Mouse (Mus musculus): Measurements from ENCODE around the gene Ipo8. TPM values are rescaled to one million over a fixed set of nuclear protein-coding genes. Genes with fewer than 3 reads are reported as not detected.

Gene Ipo8
- polyA plus RNA-seq, 1 experiment from 2014 or later: 15.6 TPM

- no peak for ATAC-seq (ENCODE audit: low FRiP score)
- Histone ChIP-seq H3K4me1 (no peaks in the 10 kb centered on the region), H3K27me3 (replicated peaks) (no peaks in the 10 kb centered on the region), H3K27ac (replicated peaks) (no peak overlapping the region), H3K4me3 (replicated peaks) (no peak overlapping the region), H3K9ac (replicated peaks) (no peak overlapping the region), H3K9me3 (replicated peaks) (no peaks in the 10 kb centered on the region), H3K4me2 (no peak overlapping the region), H3K36me3 (peaks cover 62% of the 10 kb centered on the region)
- 78% methylated on average over 4 of the region's 4 CpGs for WGBS
Measured at GRCm38 (mm10) chr6:148799773-148800172, 31.5 kb downstream of the Ipo8 start.

DNA sequence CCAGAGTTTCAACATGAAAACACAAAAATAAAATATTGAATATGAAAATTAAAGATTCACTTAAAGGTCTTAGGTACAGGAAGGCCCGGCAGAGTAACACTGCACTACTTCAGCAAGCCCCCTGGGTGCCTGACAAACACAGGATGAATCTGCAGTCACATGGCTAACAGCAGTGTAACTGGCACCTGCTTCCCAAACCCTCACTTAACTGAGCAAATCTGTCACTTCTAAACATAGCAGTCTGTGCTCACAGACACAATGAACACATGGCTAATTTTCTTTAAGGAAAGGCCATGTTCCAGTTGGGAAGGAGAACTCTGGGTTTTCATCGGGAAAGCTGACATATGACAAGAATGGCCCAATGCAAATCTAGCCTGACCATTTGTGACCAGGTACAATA lies 36.1 kb downstream of the Ipo8 start:
- WGBS: 92% methylated on average over 2 of the region's 2 CpGs
- H3K27me3 ChIP-seq (replicated peaks): no peaks in the 10 kb centered on the region
- H3K4me3 ChIP-seq (replicated peaks): no peak overlapping the region
- H3K9ac ChIP-seq (replicated peaks): no peak overlapping the region
- no peak for ATAC-seq (ENCODE audit: low FRiP score)
- H3K27ac ChIP-seq (replicated peaks): no peak overlapping the region
- H3K36me3 ChIP-seq: peaks cover 44% of the 10 kb centered on the region
- H3K9me3 ChIP-seq (replicated peaks): no peaks in the 10 kb centered on the region
- H3K4me1 ChIP-seq: no peaks in the 10 kb centered on the region
- H3K4me2 ChIP-seq: no peak overlapping the region

DNA sequence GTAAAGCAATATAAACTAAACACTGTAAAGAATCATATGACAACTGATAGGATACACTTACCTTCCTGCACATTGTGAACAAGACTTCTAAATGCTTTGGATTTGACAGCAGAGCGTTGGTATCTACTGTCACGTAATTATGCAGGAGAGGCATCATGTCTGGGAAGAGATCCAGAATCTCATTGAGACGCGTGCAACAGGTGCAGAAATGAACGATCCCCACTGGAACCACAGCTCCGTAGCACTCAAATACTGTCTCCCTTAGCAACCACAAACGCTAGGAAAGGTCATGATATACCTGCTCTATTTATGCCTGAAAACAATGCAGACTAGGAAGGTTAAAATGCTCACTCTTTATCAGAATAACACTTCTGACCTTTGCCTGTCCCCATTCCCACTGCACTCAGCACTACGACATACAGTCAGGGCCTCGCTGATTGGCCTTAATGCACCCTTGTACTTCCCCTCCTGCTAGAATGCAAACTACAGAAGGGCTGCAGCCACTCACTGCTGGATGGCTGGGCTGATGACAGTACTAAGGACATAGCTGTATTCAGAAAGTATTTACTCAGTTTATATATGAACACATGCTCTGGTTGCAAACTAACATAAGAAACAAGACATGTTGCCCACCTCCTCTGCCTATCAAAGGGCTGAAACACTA lies 42.1 kb downstream of the Ipo8 start:
- no peaks in the 10 kb centered on the region for H3K4me1 ChIP-seq
- H3K9ac ChIP-seq (replicated peaks): no peak overlapping the region
- no peaks in the 10 kb centered on the region for H3K27me3 ChIP-seq (replicated peaks)
- no peak overlapping the region for H3K4me3 ChIP-seq (replicated peaks)
- ATAC-seq (ENCODE audit: low FRiP score): no peak
- peaks cover 53% of the 10 kb centered on the region for H3K36me3 ChIP-seq
- H3K9me3 ChIP-seq (replicated peaks): no peaks in the 10 kb centered on the region
- no peak overlapping the region for H3K27ac ChIP-seq (replicated peaks)
- no peak overlapping the region for H3K4me2 ChIP-seq
- 73% methylated on average over 9 of the region's 9 CpGs for WGBS

DNA sequence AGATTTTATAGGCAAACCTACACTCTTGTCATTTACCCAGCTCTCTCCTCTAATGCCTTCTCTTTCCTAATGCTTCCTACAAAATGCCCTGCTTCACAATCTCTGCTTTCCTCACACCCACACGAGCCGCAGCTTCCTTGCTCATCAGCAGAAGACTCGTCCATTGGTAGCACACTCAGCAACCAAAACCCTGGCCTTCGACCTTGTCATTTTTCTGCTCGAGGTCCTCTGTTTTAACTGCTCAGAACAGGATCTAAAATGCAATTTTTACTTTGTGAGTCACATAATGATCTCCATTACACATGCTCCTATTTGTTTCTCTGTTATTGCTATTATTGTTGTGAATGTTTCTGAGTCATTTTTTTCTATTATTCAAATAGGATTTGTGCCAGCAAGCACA lies 45.1 kb downstream of the Ipo8 start:
- Histone ChIP-seq H3K27ac (replicated peaks) (no peak overlapping the region), H3K4me3 (replicated peaks) (no peak overlapping the region), H3K4me1 (no peaks in the 10 kb centered on the region), H3K27me3 (replicated peaks) (no peaks in the 10 kb centered on the region), H3K9me3 (replicated peaks) (no peaks in the 10 kb centered on the region), H3K9ac (replicated peaks) (no peak overlapping the region), H3K36me3 (peaks cover 64% of the 10 kb centered on the region), H3K4me2 (no peak overlapping the region)
- ATAC-seq (ENCODE audit: low FRiP score): no peak
- 93% methylated on average over 5 of the region's 5 CpGs for WGBS

GRCm38 (mm10) chr6:148784418-148784817 lies 46.8 kb downstream of the Ipo8 start:
- peaks cover 71% of the 10 kb centered on the region for H3K36me3 ChIP-seq
- ATAC-seq (ENCODE audit: low FRiP score): no peak
- WGBS: 87% methylated on average over 9 of the region's 9 CpGs

GRCm38 (mm10) chr6:148776236-148776635 lies 55.0 kb downstream of the Ipo8 start:
- Histone ChIP-seq H3K4me1 (no peaks in the 10 kb centered on the region), H3K9ac (replicated peaks) (no peak overlapping the region), H3K27ac (replicated peaks) (no peak overlapping the region), H3K9me3 (replicated peaks) (no peaks in the 10 kb centered on the region), H3K36me3 (peaks cover 67% of the 10 kb centered on the region), H3K4me3 (replicated peaks) (no peak overlapping the region), H3K27me3 (replicated peaks) (no peaks in the 10 kb centered on the region), H3K4me2 (no peak overlapping the region)
- WGBS: 94% methylated on average over 2 of the region's 2 CpGs
- ATAC-seq (ENCODE audit: low FRiP score): no peak

More at GRCm38 (mm10) chr6:148784418-148784817, 46.8 kb downstream of the Ipo8 start:
- no peaks in the 10 kb centered on the region for H3K9me3 ChIP-seq (replicated peaks)
- no peak overlapping the region for H3K4me2 ChIP-seq
- H3K4me1 ChIP-seq: no peaks in the 10 kb centered on the region
- no peak overlapping the region for H3K27ac ChIP-seq (replicated peaks)
- H3K27me3 ChIP-seq (replicated peaks): no peaks in the 10 kb centered on the region
- no peak overlapping the region for H3K4me3 ChIP-seq (replicated peaks)
- no peak overlapping the region for H3K9ac ChIP-seq (replicated peaks)

- Histone ChIP-seq H3K9ac (replicated peaks) (no peak overlapping the region), H3K27ac (replicated peaks) (no peak overlapping the region), H3K9me3 (replicated peaks) (no peaks in the 10 kb centered on the region), H3K4me1 (no peaks in the 10 kb centered on the region), H3K4me2 (no peak overlapping the region), H3K27me3 (replicated peaks) (no peaks in the 10 kb centered on the region), H3K36me3 (peaks cover 50% of the 10 kb centered on the region), H3K4me3 (replicated peaks) (no peak overlapping the region)
- ATAC-seq (ENCODE audit: low FRiP score): no peak
- WGBS: 87% methylated on average over 3 of the region's 3 CpGs
Measured at GRCm38 (mm10) chr6:148771423-148771822, 59.8 kb downstream of the Ipo8 start.

DNA sequence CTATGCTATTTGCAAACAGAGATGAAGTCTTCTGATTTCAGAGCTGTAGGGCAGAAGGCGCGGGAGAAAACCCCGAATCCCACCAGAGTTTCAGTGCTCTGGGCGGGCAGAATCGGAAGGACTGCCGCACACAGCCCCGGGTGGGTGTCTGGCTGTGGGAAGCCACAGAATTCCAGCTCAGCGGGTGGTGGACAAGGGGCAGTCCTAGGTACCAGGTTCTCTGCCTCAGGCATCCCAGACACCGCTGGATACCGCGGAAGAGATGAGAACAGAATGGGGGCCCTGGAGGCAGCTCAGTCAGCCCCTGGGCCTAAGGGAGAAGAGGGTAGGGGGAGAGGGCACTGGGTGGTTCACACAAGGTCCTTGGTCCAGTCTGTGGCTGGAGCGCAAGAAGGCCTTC lies 62.8 kb downstream of the Ipo8 start:
- no peaks in the 10 kb centered on the region for H3K4me1 ChIP-seq
- no peak overlapping the region for H3K27ac ChIP-seq (replicated peaks)
- no peaks in the 10 kb centered on the region for H3K27me3 ChIP-seq (replicated peaks)
- no peak for ATAC-seq (ENCODE audit: low FRiP score)
- H3K36me3 ChIP-seq: peaks cover 22% of the 10 kb centered on the region
- H3K4me2 ChIP-seq: no peak overlapping the region
- no peaks in the 10 kb centered on the region for H3K9me3 ChIP-seq (replicated peaks)
- no peak overlapping the region for H3K4me3 ChIP-seq (replicated peaks)
- H3K9ac ChIP-seq (replicated peaks): no peak overlapping the region
- WGBS: 84% methylated on average over 12 of the region's 12 CpGs

GRCm38 (mm10) chr6:148767228-148767627 lies 64.0 kb downstream of the Ipo8 start:
- Histone ChIP-seq H3K36me3 (peaks cover 16% of the 10 kb centered on the region), H3K4me2 (no peak overlapping the region), H3K9ac (replicated peaks) (no peak overlapping the region), H3K4me1 (no peaks in the 10 kb centered on the region), H3K4me3 (replicated peaks) (no peak overlapping the region), H3K27me3 (replicated peaks) (no peaks in the 10 kb centered on the region), H3K9me3 (replicated peaks) (no peaks in the 10 kb centered on the region), H3K27ac (replicated peaks) (no peak overlapping the region)
- ATAC-seq (ENCODE audit: low FRiP score): no peak

DNA sequence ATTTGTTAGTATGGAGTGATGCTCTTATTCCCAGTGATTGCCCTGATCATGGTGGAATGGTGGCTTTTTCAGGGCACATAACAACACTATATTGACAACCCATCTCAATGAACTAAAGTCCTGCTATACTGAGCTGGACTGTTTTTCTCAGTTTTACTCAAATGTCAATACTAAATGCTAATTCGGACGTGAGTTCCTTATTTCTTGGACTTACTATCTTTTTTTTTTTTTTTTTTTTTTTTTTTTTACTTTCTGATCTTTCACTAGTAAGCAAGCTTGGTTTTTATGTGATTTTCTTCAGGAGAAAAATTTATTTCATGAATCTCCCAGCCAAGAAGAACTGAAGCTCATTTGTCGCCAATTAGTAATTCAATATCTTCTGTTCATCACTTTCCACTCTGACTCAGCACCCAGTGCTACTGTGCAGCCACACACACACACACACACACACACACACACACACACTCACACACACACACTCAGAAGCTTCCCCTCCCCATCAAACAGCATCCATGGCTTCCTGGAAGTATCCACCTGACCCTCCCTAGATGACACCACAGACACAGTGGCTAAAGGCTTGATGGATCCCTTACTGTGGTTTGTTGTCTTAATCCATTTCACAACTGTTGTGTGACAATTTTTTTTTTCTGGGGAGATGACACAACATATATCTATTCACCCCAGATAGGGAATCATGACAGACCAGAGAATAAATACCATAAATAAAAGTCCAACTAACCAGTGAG lies 69.1 kb downstream of the Ipo8 start:
- 92% methylated on average over 3 of the region's 3 CpGs for WGBS
- H3K27ac ChIP-seq (replicated peaks): no peak overlapping the region
- no peaks in the 10 kb centered on the region for H3K36me3 ChIP-seq
- H3K9me3 ChIP-seq (replicated peaks): no peaks in the 10 kb centered on the region
- H3K27me3 ChIP-seq (replicated peaks): no peaks in the 10 kb centered on the region
- no peaks in the 10 kb centered on the region for H3K4me1 ChIP-seq
- no peak overlapping the region for H3K4me2 ChIP-seq
- H3K9ac ChIP-seq (replicated peaks): no peak overlapping the region
- ATAC-seq (ENCODE audit: low FRiP score): no peak
- H3K4me3 ChIP-seq (replicated peaks): no peak overlapping the region

DNA sequence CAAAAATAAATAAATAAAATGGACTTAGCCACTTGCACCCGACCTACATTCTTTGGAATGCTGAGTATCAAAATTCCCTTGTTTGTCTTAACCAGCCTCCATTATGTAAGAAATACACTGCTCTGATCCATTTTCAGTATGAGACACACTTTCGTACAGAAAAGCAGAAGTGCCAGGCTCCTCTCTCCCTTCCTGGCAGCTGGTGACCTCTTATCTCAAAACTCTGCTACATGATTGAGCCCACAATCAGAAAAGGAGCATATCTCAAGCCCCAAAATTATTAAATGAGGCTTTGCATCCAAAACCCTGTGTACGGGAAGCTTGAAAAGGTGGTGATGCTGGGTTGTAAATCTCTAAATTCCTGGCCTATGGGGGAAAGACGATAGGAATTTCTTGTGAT lies 69.8 kb downstream of the Ipo8 start:
- H3K9me3 ChIP-seq (replicated peaks): no peaks in the 10 kb centered on the region
- H3K4me3 ChIP-seq (replicated peaks): no peak overlapping the region

GRCm38 (mm10) chr6:148756535-148756934 lies 74.7 kb downstream of the Ipo8 start:
- Histone ChIP-seq H3K27me3 (replicated peaks) (no peaks in the 10 kb centered on the region), H3K4me3 (replicated peaks) (no peak overlapping the region), H3K9me3 (replicated peaks) (no peaks in the 10 kb centered on the region), H3K9ac (replicated peaks) (no peak overlapping the region), H3K4me1 (no peaks in the 10 kb centered on the region), H3K27ac (replicated peaks) (no peak overlapping the region), H3K4me2 (no peak overlapping the region), H3K36me3 (no peaks in the 10 kb centered on the region)
- ATAC-seq (ENCODE audit: low FRiP score): no peak
- WGBS: 81% methylated on average over 1 of the region's 1 CpGs

More for the DNA sequence above, 69.8 kb downstream of the Ipo8 start:
- Histone ChIP-seq H3K27me3 (replicated peaks) (no peaks in the 10 kb centered on the region), H3K9ac (replicated peaks) (no peak overlapping the region), H3K4me2 (no peak overlapping the region), H3K36me3 (no peaks in the 10 kb centered on the region), H3K4me1 (no peaks in the 10 kb centered on the region), H3K27ac (replicated peaks) (no peak overlapping the region)
- no peak for ATAC-seq (ENCODE audit: low FRiP score)
- 87% methylated on average over 4 of the region's 4 CpGs for WGBS

All from neural tube, embryonic 15.5 days (tissue).